Mouse (Mus musculus) forebrain, embryonic 16.5 days (tissue): ENCODE measurements around the gene Mospd2. TPM values are rescaled to one million over a fixed set of nuclear protein-coding genes. Genes with fewer than 3 reads are reported as not detected.

Source experiments
- ATAC-seq: fragments of 200-750 bp; cut with Nextera tagmentation; 2 replicates; pipeline ENCODE4 v1.8.0; 2017; ENCODE audit warnings: mild to moderate bottlenecking, moderate library complexity
- H3K27ac ChIP-seq: fragments of 300-500 bp; sonication (generic); 2 replicates; pipeline ENCODE4 v1.5.1; 2014; ENCODE audit warnings: low read length, control low read depth
- H3K27me3 ChIP-seq: fragments of 300-500 bp; sonication (generic); replicated peaks from 2 replicates; pipeline ENCODE4 v1.6.1; 2014; ENCODE audit warnings: low read length; ENCODE audit not compliant: control insufficient read depth, insufficient read depth
- H3K36me3 ChIP-seq: fragments of 300-500 bp; sonication (generic); 2 replicates; pipeline ENCODE4 v1.6.1; 2014; ENCODE audit not compliant: control insufficient read depth, insufficient read depth
- H3K4me1 ChIP-seq: fragments of 300-500 bp; sonication (generic); replicated peaks from 2 replicates; pipeline ENCODE4 v1.6.1; 2014; ENCODE audit warnings: low read length; ENCODE audit not compliant: control insufficient read depth, insufficient read depth
- H3K4me2 ChIP-seq: fragments of 300-500 bp; sonication (generic); 2 replicates; pipeline ENCODE4 v1.6.1; 2014; ENCODE audit warnings: mild to moderate bottlenecking, low read length, control low read depth
- H3K4me3 ChIP-seq: fragments of 300-500 bp; sonication (generic); replicated peaks from 2 replicates; pipeline ENCODE4 v1.5.1; 2014; ENCODE audit warnings: mild to moderate bottlenecking, low read length, control low read depth
- H3K9ac ChIP-seq: fragments of 300-500 bp; sonication (generic); replicated peaks from 2 replicates; pipeline ENCODE4 v1.6.1; 2014; ENCODE audit warnings: low read depth, low read length, control low read depth
- H3K9me3 ChIP-seq: fragments of 300-500 bp; sonication (generic); 2 replicates; pipeline ENCODE4 v1.6.1; 2016; ENCODE audit warnings: low read length; ENCODE audit not compliant: control insufficient read depth
- WGBS: fragments of 180-500 bp; shearing (Covaris S2); extraction: QIAGEN DNeasy Blood & Tissue Kit; methylation state at CpG from one replicate; pipeline ENCODE4 v1.1.7; 2014; 5-methylcytosine and 5-hydroxymethylcytosine counted together
- polyA plus RNA-seq: library from polyadenylated mRNA; unstranded; fragments of >200 nt; fragmentation: Nextera tagmentation; extraction: Ambion mirVana; gene quantifications from 2 replicates; pipeline ENCODE4 v1.2.1, GENCODE M21; 2015

The Mospd2 gene
- polyA plus RNA-seq, 1 experiment from 2014 or later: 17.2 TPM

DNA sequence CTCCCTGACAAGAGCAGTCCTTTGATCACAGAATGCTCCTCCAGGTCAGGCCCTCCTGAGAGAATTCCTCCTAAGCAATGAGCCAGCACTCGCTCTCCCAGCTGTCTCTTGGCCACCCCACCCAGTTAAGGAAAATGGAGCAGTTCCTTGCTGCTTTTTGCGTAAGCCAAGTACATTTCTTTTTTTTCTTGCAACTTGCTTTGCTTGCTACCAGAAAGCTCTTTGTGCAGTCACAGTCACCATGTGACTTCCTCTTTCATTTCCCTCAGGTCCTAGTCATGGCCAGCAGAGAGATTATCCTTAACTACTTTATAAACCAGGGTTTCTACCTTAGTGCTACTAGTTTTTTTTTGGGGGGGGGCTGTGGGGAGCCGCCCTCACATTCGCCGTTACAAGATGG, 38.6 kb downstream of the Mospd2 start:
- H3K36me3 ChIP-seq: peaks cover 9% of the 10 kb centered on the region; the same call in 1 of the 2 replicates
- 88% methylated on average over 5 of the region's 5 CpGs for WGBS
- H3K27ac ChIP-seq: no peak overlapping the region
- no peak overlapping the region for H3K4me2 ChIP-seq
- H3K4me3 ChIP-seq: no peak overlapping the region
- H3K9me3 ChIP-seq: no peaks in the 10 kb centered on the region
- no peak for ATAC-seq
- no peak overlapping the region for H3K9ac ChIP-seq
- H3K27me3 ChIP-seq: no peaks in the 10 kb centered on the region
- no peaks in the 10 kb centered on the region for H3K4me1 ChIP-seq

DNA sequence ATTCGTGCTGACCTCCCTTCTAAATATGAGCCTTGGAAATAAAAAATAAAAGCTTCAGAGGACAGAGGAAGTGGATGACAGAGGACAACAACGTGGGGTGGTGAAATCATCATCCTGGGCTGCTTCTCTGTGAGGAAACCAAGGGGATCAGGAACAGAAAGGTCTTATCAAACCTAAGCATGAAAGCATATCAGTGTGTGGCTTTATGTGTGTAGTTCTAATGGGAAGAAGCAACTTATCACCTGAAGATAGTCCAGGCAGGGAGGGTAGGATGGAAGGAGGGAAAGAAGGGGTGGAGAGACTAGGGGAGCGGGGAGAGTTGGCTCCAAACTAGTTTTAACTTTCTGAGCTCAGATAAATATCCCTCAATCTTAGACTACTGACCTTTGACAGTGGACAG, 67.2 kb downstream of the Mospd2 start:
- Histone ChIP-seq H3K4me3 (no peak overlapping the region), H3K9me3 (no peaks in the 10 kb centered on the region), H3K4me2 (no peak overlapping the region), H3K4me1 (no peaks in the 10 kb centered on the region), H3K27ac (no peak overlapping the region), H3K36me3 (no peaks in the 10 kb centered on the region), H3K27me3 (no peaks in the 10 kb centered on the region), H3K9ac (no peak overlapping the region)
- 70% methylated on average over 3 of the region's 3 CpGs for WGBS
- no peak for ATAC-seq

DNA sequence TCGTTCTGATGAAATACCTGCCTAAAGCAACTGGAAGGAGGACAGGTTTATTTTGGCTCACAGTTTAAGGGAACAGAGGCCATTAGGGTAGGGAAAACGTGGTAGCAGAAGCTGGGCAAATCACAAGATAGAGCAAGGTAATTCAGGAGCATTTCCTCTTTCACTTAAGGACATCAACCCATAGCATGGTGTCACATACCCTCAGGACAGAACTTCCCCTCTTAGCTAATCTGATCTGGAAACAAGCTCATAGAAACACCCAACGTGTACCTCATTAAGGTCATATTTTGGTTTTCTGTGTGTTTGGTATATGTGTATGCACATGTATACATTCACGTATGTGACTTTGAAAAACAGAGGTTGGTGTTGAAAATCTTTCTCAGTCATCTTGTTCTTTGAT, 68.0 kb downstream of the Mospd2 start:
- Histone ChIP-seq H3K9ac (no peak overlapping the region), H3K27ac (no peak overlapping the region), H3K4me1 (no peaks in the 10 kb centered on the region), H3K4me2 (no peak overlapping the region), H3K36me3 (no peaks in the 10 kb centered on the region), H3K9me3 (no peaks in the 10 kb centered on the region), H3K27me3 (no peaks in the 10 kb centered on the region), H3K4me3 (no peak overlapping the region)
- WGBS: 77% methylated on average over 4 of the region's 4 CpGs
- no peak for ATAC-seq

DNA sequence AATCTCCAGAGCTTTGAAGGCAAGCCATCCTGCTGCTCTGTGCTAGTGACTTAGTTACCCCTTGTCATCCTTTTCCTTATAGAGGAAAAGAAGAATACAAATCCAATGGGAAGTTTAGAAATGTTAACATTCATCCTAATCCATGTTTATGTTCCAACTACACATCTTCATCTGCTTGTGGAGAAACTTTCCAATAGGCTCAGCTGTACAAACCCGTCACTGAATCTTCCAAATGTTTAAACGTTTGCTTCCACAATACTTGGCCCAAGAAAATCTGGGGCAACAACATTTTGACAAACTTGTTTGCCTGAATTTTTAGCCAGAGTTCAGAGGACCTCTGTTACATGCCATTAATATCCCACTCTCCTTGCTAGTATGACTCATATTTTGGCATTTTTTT, 78.3 kb downstream of the Mospd2 start:
- Histone ChIP-seq H3K4me2 (no peak overlapping the region), H3K4me1 (no peaks in the 10 kb centered on the region), H3K36me3 (no peaks in the 10 kb centered on the region), H3K9ac (no peak overlapping the region), H3K27me3 (no peaks in the 10 kb centered on the region), H3K9me3 (no peaks in the 10 kb centered on the region), H3K27ac (no peak overlapping the region), H3K4me3 (no peak overlapping the region)
- no peak for ATAC-seq
- WGBS: 74% methylated on average over 2 of the region's 2 CpGs

DNA sequence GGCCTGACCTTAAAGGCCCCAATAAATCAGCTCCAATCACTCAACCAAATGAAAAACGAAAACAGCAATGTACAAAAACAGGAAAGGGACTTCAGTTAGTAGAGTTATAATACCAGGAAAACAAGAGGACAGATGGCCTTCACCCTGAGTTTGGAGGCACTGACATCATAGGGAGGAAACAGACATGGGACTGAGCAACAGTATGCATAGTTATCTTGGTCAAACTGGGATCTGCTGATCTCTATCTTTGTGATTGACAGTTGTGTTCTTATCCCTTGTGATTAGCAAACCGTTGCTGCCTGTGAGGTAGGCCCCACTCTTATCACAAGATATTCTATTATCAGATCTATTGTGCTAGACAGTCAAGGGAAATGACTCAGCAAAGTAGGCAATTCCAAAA, 80.4 kb downstream of the Mospd2 start:
- Histone ChIP-seq H3K4me2 (no peak overlapping the region), H3K27ac (no peak overlapping the region), H3K4me3 (no peak overlapping the region), H3K9ac (no peak overlapping the region), H3K9me3 (no peaks in the 10 kb centered on the region), H3K27me3 (no peaks in the 10 kb centered on the region), H3K36me3 (no peaks in the 10 kb centered on the region), H3K4me1 (no peaks in the 10 kb centered on the region)
- no peak for ATAC-seq
- 85% methylated on average over 2 of the region's 2 CpGs for WGBS

DNA sequence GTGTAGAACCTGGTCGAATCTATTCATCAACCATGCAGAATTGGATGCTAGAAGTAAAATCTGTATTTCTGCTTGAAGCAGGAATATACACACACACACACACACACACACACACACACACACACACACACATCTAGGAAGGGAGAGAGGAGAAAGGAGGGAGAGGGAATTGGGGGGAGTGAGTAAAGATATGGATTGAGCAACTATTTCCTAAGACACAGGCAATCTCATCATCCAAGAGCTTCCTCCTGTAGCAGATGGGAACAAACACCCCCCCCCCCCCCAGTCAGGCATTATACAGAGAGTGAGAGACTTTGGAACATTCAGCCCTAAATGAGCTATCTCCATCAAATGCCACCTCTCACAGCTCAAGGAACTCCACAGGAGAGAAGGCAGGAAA, 93.9 kb downstream of the Mospd2 start:
- Histone ChIP-seq H3K9ac (no peak overlapping the region), H3K9me3 (no peaks in the 10 kb centered on the region), H3K4me3 (no peak overlapping the region), H3K4me2 (no peak overlapping the region), H3K27me3 (no peaks in the 10 kb centered on the region), H3K27ac (no peak overlapping the region), H3K4me1 (no peaks in the 10 kb centered on the region), H3K36me3 (no peaks in the 10 kb centered on the region)
- ATAC-seq: no peak
- whole genome bisulfite sequencing: 81% methylated on average over 1 of the region's 1 CpGs

Other genes starting within 250 kb of the Mospd2 start
- gene Fancb, start 217 bp upstream of the Mospd2 start, polyA plus RNA-seq: 5.7 TPM in 2 replicates
- gene Gm17604, start 24.5 kb upstream of the Mospd2 start, polyA plus RNA-seq: not detected in 2 replicates